ENCODE assay signal across 22 mouse cellular contexts in the genomic region with DNA sequence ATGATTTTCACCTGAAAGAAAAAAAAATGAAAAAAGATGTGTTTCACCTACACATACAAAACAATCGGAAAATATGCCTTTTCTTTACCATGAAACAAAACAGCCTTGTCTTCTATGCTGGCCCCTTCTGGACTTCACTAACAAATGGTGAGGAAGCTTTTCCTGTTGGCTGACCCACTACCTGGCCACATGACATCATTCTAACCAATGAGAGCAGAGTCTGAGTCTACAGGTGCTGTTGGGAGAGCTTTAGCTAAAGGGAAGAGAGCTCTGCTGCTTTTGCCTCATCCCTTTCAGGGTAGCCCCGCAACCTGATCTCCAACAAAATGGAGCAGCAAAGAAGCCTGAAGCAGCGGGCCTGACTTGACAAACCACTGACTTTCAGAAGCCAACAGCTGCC.
DNase-seq lines count a peak whose midpoint lies in the region; ATAC-seq and TF ChIP-seq lines count a peak whose summit lies in the region.
"Had no signal": no experiment of that assay in that cellular context is flagged by ENCODE, and none has a peak within 500 bp of the region (broad histone marks: within the 10 kb centered on the region; RNA-seq: fewer than 3 reads in every experiment).

No protein-coding gene starts in this region.

- no peaks in the 10 kb centered on the region for H3K27me3 ChIP-seq in heart, embryonic 13.5 days (replicated peaks)
- H3K27me3 ChIP-seq in testis, adult 2 months (ENCODE audit: control insufficient read depth, insufficient read depth, low read length), result no peaks in the 10 kb centered on the region
- H3K27me3 ChIP-seq in CH12.LX (replicated peaks), result no peaks in the 10 kb centered on the region

- H3K4me3 ChIP-seq in heart, embryonic 13.5 days, result 0 out of 2 replicates have a peak overlapping the region, but pooled peaks have one; percentile 4
- H3K4me3 ChIP-seq in testis, adult 2 months (ENCODE audit: control insufficient read depth, low read depth, low read length), result peak overlapping the region; percentile 3; the same call in 1 of the 2 replicates
- H3K4me3 ChIP-seq in CH12.LX (replicated peaks in 1 of 3; ENCODE audit: low read depth in 2 of 3, low read length in 2 of 3, poor library complexity in 1 of 3), result peak overlapping the region in 2 of 3 experiments; percentile 14 to 28

- no peak overlapping the region for H3K9ac ChIP-seq in heart, embryonic 13.5 days
- no peak overlapping the region for H3K9ac ChIP-seq in CH12.LX (ENCODE audit: insufficient read depth, low read depth)

- H3K9me3 ChIP-seq in heart, embryonic 13.5 days, result no peaks in the 10 kb centered on the region
- peaks cover 2% of the 10 kb centered on the region for H3K9me3 ChIP-seq in CH12.LX (replicated peaks; ENCODE audit: low read length)

- intact Hi-C loops in heart, postnatal 36 days (cut with DNase I), result no loop called here

- no peak for TF ChIP-seq CTCF in testis, adult 2 months (IDR thresholded peaks at IDR 0.05; ENCODE audit: control insufficient read depth, insufficient read depth, insufficient replicate concordance, low read depth, low read length)
- no peak for TF ChIP-seq CTCF in CH12.LX (conservative IDR thresholded peaks at IDR 0.05 in 1 of 2, IDR thresholded peaks at IDR 0.05 in 1 of 2; ENCODE audit: low read depth in 2 of 2, low read length in 2 of 2)

- TF ChIP-seq RAD21 in CH12.LX (IDR thresholded peaks at IDR 0.05; ENCODE audit: low read depth, low read length), result no peak

- 61% methylated on average over 3 of the region's 3 CpGs for WGBS in heart, embryonic 13.5 days

- H3K27ac ChIP-seq in heart, embryonic 13.5 days (replicated peaks), result no peak overlapping the region
- no peak overlapping the region for H3K27ac ChIP-seq in testis, adult 2 months (ENCODE audit: control insufficient read depth, insufficient read depth, low read depth, low read length)
- H3K27ac ChIP-seq in CH12.LX (ENCODE audit: insufficient read depth, low read depth), result no peak overlapping the region

- dilution Hi-C loops in CH12.LX (cut with MboI; ENCODE audit: extremely low pct_ligation_motif_present, extremely low pct_unique_long_range_greater_than_20kb, low sequenced_read_pairs), result no loop called here

- no peak for TF ChIP-seq POLR2A in testis, adult 2 months (IDR thresholded peaks at IDR 0.05; ENCODE audit: control insufficient read depth, low read depth, low read length)
- 0 out of 2 replicates have a peak, but pooled peaks have one; percentile 24 for TF ChIP-seq POLR2A in CH12.LX (IDR thresholded peaks at IDR 0.05; ENCODE audit: low read depth, low read length)

- H3K4me2 ChIP-seq in heart, embryonic 13.5 days, result peak overlapping the region; percentile 44; the same call in 1 of the 2 replicates
- H3K4me2 ChIP-seq in CH12.LX (ENCODE audit: insufficient read depth, low read depth, poor library complexity, severe bottlenecking), result peak overlapping the region; percentile 48

- TF ChIP-seq EP300 in CH12.LX (IDR thresholded peaks at IDR 0.05; ENCODE audit: low read length), result no peak

- H3K79me2 ChIP-seq in CH12.LX (replicated peaks; ENCODE audit: control insufficient read depth, extremely low read depth, insufficient read depth, poor library complexity, severe bottlenecking), result no peaks in the 10 kb centered on the region

- ATAC-seq in heart, embryonic 13.5 days (ENCODE audit: extremely low read depth, insufficient number of reproducible peaks, low FRiP score, low TSS enrichment), result no peak
- ATAC-seq: activated CD4-positive, CD25-positive, alpha-beta regulatory T cell, adult 4 months; CD4-positive, CD25-positive, alpha-beta regulatory T cell, adult 4 months; Patski had no signal

- in situ Hi-C loops in CH12.LX (cut with MboI; ENCODE audit: low pct_ligation_motif_present, low pct_unique_long_range_greater_than_20kb, low sequenced_read_pairs), result no loop called here

- H3K4me1 ChIP-seq in heart, embryonic 13.5 days, result no peaks in the 10 kb centered on the region
- peaks cover 2% of the 10 kb centered on the region; the same call in 1 of the 2 replicates for H3K4me1 ChIP-seq in testis, adult 2 months (ENCODE audit: control insufficient read depth, insufficient read depth, low read length)
- peaks cover 3 to 16% of the 10 kb centered on the region in 2 experiments; a peak in 3 of 4 replicates for H3K4me1 ChIP-seq in CH12.LX (ENCODE audit: control insufficient read depth in 1 of 2, insufficient read depth in 2 of 2)

- peak; percentile 12 for DNase-seq in heart, adult 11 months
- DNase-seq in heart, adult 9 months (ENCODE audit: low spot score in 2 of 2), result no peak
- no peak for DNase-seq in heart, postnatal 36 days
- no peak for DNase-seq in testis, postnatal 10 days (ENCODE audit: low spot score)
- DNase-seq in CH12.LX (ENCODE audit: extremely low read depth), result no peak
- no peak for DNase-seq in frontal cortex, postnatal 25 days (ENCODE audit: low spot score in 2 of 2)
- DNase-seq: adrenal gland, adult 2 months; adrenal gland, adult 8-10 months; adrenal gland, postnatal 10 days; adrenal gland, postnatal 14 days; adrenal gland, postnatal 25 days; adrenal gland, postnatal 36 days; B cell, adult 2 months; cerebellum, adult 11 months; cerebellum, adult 11-12 months; cerebellum, adult 18-20 months had no signal

- no peaks in the 10 kb centered on the region for H3K36me3 ChIP-seq in heart, embryonic 13.5 days
- H3K36me3 ChIP-seq in testis, adult 2 months (ENCODE audit: control insufficient read depth, insufficient read depth, low read length), result no peaks in the 10 kb centered on the region
- no peaks in the 10 kb centered on the region for H3K36me3 ChIP-seq in CH12.LX (replicated peaks in 1 of 2; ENCODE audit: control insufficient read depth in 1 of 2, insufficient read depth in 1 of 2, low read length in 1 of 2)
- H3K36me3 ChIP-seq: G1E had no signal

TF ChIP-seq in CH12.LX, 34 proteins besides CTCF, POLR2A, EP300 and RAD21:
- peak; percentile 81 for TF ChIP-seq USF1 (IDR thresholded peaks at IDR 0.05; ENCODE audit: low read depth, low read length)
- 0 out of 2 replicates have a peak, but pooled peaks have one; percentile 11 for TF ChIP-seq TCF12 (IDR thresholded peaks at IDR 0.05; ENCODE audit: low read depth, low read length)
- peak; percentile 48 for TF ChIP-seq ELF1 (IDR thresholded peaks at IDR 0.05; ENCODE audit: low read depth, low read length)
- no peak for TF ChIP-seq E2F4 (IDR thresholded peaks at IDR 0.05; ENCODE audit: insufficient replicate concordance, low read depth, low read length)
- no peak for TF ChIP-seq POLR2AphosphoS2 (IDR thresholded peaks at IDR 0.05; ENCODE audit: low read depth, low read length)
- peak; percentile 77 for TF ChIP-seq USF2 (conservative IDR thresholded peaks at IDR 0.05; ENCODE audit: low read depth, low read length)
- TF ChIP-seq MAX (IDR thresholded peaks at IDR 0.05; ENCODE audit: low read length), result 0 out of 2 replicates have a peak, but pooled peaks have one; percentile 46
TF ChIP-seq in CH12.LX: peak in this region for 5.
